Mouse (Mus musculus) erythroblast, embryonic 14.5 days (primary cell): Measurements from ENCODE around the gene Ang.

Source experiments
- GATA1 ChIP-seq: IDR thresholded peaks from 2 replicates; pipeline ENCODE4 v1.6.1; 2012; ENCODE audit warnings: low read length, inconsistent platforms, mixed read lengths
- TAL1 ChIP-seq: IDR thresholded peaks from 3 replicates; pipeline ENCODE4 v1.6.1; 2012; ENCODE audit warnings: low read length, inconsistent platforms, mixed read lengths

- TF ChIP-seq TAL1 (no peak), GATA1 (no peak)
These were observed 21.3 kb upstream of the Ang start for GRCm38 (mm10) chr14:51069617-51070016.
